Mouse (Mus musculus) layer of hippocampus, adult 11-12 months (tissue): ENCODE data around the gene Sgca.

ENCODE experiments used
- DNase-seq: peaks from one replicate; pipeline ENCODE4 v3.0.0; 2022; ENCODE audit warnings: low spot score

Sgca gene

DNA sequence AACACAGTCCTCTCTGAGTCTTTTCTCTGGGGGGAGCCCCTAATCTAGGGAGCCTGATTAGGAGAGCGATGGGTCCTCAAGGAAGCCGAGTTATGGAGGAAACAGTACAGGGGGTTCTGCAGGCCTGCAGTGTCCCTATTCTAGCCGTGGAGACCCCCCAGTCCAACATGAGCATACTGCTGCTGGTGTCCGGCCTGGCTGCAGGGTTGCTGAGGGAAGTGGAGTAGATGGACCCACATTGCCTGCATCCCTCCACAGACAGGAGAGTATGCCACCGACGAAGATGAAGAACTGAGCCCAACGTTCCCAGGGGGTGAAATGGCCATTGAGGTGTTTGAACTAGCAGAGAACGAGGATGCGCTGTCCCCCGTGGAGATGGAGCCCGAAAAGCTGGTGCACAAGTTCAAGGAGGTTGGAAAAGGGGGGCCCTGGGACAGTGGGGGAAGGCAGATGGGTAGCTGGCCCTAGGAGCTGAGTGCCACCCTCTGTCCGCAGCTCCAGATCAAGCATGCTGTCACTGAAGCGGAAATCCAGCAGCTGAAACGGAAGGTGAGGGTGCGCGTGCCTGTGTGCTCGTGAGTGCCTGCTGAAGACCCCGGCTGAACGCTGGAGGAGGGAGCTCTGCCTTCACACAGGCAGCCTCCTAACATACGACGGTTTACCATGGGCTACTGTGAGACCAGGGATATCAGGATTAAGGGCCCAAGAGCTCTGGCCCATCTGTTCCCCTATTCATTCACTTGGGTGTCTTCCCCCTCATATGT lies 25.6 kb upstream of the Sgca start:
- DNase-seq = no peak

GRCm38 (mm10) chr11:95001058-95001457 lies 24.9 kb upstream of the Sgca start:
- DNase-seq = peak; percentile 84

GRCm38 (mm10) chr11:95000548-95000947 lies 24.4 kb upstream of the Sgca start:
- DNase-seq = no peak

GRCm38 (mm10) chr11:95000128-95000527 lies 24.0 kb upstream of the Sgca start:
- DNase-seq = no peak

DNA sequence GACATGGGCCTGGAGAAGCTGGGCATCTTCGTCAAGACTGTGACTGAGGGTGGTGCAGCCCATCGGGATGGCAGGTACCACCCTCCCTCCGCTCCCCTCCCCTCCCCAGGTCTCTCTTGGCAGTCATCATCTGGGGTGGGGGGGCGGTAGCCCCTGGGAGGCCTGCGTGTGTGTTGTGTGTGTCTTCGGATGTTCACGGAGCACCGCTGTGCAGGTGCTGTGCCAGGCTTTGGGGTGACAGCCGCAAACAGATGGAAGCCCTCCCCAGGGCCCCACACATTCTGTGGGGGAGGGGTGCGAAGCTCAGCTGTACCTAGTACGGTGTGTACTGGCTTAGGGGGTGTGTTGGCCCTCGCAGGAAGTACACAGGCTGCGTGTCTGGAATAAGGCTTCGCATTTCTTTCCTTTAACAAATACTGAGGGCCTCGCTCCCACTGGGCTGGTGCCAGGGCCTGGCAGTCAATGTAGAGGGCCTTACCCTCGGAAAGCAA lies 22.0 kb upstream of the Sgca start:
- peak; percentile 76 for DNase-seq

GRCm38 (mm10) chr11:94997596-94997995 lies 21.5 kb upstream of the Sgca start:
- no peak for DNase-seq

GRCm38 (mm10) chr11:94996984-94997383 lies 20.9 kb upstream of the Sgca start:
- DNase-seq = no peak

GRCm38 (mm10) chr11:94996101-94996500 lies 20.0 kb upstream of the Sgca start:
- no peak for DNase-seq

DNA sequence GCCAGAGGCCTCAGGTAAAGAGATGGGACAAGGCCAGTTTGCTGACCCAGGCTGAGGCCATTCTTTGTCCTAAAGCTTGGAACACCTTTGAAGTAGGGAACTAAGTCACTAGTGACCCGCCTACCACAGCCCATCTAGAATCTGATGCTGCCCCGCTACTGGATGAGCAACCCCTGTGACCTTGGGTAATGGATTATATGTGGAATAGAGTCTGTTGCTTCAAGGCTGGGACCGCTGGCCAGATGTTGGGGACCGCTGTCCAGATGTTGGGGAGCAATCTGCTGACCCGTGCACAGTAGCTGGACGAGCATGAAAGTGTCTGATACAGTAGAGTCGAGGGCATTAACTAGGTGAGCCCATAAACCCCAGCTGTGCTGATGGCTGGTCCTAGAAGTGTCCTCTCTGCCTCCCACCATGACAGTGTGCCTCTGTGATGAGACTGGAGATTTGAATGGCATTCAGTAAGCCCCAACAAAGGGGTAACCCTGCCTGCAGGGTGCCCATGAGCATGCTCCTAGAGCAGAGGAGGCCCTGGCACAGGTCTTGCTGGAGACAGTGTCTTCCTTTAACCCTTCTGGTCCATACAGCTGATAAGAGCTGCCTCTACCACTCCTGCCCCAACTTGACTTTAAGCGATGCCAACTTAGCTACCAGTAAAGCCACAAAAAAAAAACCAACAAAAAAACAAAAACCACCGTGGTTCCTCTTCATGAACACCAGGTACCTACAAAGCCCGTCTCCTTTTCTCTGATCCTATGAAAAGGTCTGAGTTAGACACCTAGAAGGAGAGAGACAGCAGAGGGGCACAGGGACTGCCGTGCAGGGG lies 19.0 kb upstream of the Sgca start:
- no peak for DNase-seq

DNA sequence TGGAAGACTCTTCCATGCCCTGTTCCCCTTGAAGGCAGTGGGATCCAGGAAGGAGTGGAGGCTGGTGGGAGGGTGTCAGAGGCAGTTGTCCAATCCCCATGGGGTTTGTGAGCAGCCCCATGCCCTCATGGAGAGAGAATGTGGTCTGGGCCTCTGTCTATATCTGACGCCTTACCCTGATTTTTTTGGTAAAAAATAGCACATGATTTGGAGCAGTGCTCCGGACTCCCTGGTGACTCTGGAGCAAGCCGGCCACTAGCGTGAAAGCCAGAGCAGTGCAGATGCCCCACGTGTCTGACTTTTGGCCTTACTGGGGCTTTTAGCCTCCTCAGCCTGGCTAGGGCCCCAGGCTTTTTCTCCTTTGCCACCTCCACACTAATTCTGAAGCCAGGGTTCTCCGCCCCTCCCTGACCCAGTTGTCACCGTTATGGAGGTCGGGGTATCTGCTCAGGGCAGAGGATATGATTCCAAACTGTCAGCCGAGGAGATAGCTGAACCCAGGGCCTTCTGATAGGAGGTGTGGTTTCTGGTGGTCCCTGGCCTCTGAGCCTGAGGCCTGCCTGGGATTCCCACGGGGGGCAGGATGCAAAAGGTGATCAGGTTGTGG lies 18.2 kb upstream of the Sgca start:
- no peak for DNase-seq

GRCm38 (mm10) chr11:94992754-94993606 lies 16.9 kb upstream of the Sgca start:
- peak; percentile 56 for DNase-seq

GRCm38 (mm10) chr11:94992480-94992753 lies 16.3 kb upstream of the Sgca start:
- no peak for DNase-seq

GRCm38 (mm10) chr11:94991641-94992479 lies 15.7 kb upstream of the Sgca start:
- peak; percentile 37 for DNase-seq

GRCm38 (mm10) chr11:94990749-94991577 lies 14.8 kb upstream of the Sgca start, which contains the start of gene Ppp1r9b:
Gene Ppp1r9b, plus strand, starts transcription at chr11:94991035.
- peak; percentile 94 for DNase-seq

DNA sequence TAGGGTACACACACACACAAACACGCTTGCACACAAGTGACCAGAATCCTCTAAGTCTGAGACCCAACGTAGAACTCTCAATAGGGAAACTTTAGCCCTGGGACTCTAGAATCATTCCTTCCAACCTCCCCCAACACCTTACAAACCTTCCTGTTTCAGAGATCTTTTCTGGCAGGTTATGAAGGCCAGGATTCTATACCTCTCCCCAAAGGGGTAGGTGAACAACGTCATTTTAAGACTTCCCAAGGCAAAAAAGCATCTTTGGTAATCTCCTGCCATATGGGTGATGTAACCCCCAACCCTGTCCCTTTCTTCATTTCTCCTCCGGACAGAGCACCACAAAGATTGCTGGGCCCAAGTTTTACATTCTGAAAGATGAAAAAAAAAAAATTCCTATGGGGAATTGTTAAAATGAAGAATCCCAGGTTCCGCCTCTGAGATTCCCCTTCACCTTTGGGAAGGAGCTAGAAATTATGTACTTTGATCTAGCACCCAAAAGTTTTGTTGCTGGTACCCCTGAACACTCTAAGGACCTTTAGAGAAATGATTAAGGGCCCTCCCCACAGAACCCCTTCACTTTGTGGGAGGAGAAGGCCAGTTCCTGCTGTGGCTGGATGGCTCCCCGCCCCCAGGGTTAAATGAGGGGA lies 14.1 kb upstream of the Sgca start:
- DNase-seq = no peak

GRCm38 (mm10) chr11:94989562-94990017 lies 13.5 kb upstream of the Sgca start:
- DNase-seq = peak; percentile 90

DNA sequence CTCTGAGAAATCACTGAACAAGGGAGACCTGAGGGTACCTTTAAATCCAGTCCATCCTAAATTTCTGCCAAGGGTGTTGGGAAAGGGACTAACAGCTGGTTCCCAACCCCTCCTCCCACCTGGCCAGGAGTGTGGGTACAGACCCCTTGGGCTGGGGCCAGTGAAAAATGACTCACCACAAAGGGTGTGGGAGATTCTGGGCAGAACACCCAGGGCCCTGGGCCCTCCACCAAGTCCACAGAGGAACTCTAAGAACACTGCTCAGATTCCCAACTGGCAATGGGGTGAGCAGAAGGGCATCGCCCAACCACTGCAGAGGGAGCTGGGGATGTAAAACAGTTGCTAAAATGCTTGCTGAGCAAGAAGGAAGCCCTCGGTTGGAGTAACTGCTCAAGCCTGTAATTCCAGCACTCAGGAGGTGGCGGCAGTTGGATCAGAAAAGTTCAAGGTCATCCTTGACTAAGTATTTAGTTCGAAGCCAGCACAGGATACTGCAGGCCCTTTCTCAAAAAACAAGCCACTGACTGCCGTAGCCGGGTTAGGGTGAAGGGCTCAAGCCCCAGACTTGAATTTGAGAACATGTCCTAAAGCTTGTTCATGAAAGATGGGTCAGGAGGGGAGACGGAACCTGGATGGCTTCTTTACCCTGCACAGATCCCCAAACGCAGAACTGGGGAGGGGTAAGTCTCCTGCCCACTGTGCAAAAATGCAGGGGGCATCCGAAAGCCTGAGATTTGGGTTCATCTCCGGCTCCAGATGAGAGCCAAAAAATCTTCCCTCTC lies 12.8 kb upstream of the Sgca start:
- peak; percentile 50 for DNase-seq

DNA sequence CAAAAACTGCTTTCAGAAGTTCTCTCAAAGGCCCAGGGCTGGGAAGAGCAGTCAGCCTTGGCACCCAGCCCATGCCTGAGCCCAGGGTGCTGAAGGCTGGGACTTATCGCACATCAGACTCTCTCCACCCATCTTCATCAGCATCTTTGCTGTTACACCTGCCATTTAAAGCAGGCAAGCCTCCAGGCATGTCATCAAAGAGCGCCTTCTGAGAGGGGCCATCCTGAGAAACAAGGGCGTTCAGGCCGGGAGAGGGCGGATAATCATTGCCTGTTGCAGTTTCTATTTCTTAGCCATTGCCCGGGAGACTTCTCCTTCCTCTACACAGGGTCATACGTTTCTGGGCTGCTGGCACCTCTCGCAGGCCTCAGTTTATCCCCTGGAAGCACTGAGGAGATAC lies 11.7 kb upstream of the Sgca start:
- DNase-seq = no peak

GRCm38 (mm10) chr11:94987341-94987740 lies 11.2 kb upstream of the Sgca start:
- DNase-seq = no peak
